9 mouse cellular contexts compared by ENCODE assay signal in genomic region chr8:109359396-109360051, GRCm38 (mm10).
A peak's percentile ranks its signal among the peaks of the same experiment; 100 is the strongest.
DNase-seq lines count a peak whose midpoint lies in the region; ATAC-seq and TF ChIP-seq lines count a peak whose summit lies in the region.
"Had no signal": no experiment of that assay in that cellular context is flagged by ENCODE, and none has a peak within 500 bp of the region (broad histone marks: within the 10 kb centered on the region; RNA-seq: fewer than 3 reads in every experiment).

No protein-coding gene starts in this region.

- WGBS in heart, embryonic 12.5 days = 59% methylated on average over 16 of the region's 16 CpGs
- WGBS in heart, adult 2 months = 71% methylated on average over 16 of the region's 16 CpGs
- 37% methylated on average over 16 of the region's 16 CpGs for WGBS in midbrain, embryonic 10.5 days
- WGBS in intestine, embryonic 16.5 days = 48% methylated on average over 16 of the region's 16 CpGs

- no peaks in the 10 kb centered on the region for H3K9me3 ChIP-seq in heart, embryonic 12.5 days (replicated peaks)
- H3K9me3 ChIP-seq in midbrain, embryonic 10.5 days (replicated peaks) = no peaks in the 10 kb centered on the region
- no peaks in the 10 kb centered on the region for H3K9me3 ChIP-seq in intestine, embryonic 16.5 days (ENCODE audit: control insufficient read depth, low read length)

- no peak for TF ChIP-seq CTCF in heart, adult 2 months (IDR thresholded peaks at IDR 0.05)

- 0 out of 2 replicates have a peak, but pooled peaks cover 4% of the 10 kb centered on the region for H3K27me3 ChIP-seq in heart, embryonic 12.5 days (replicated peaks)
- H3K27me3 ChIP-seq in heart, adult 2 months (ENCODE audit: control insufficient read depth, insufficient read depth, low read length) = peaks cover 9% of the 10 kb centered on the region; the same call in 1 of the 2 replicates
- no peaks in the 10 kb centered on the region for H3K27me3 ChIP-seq in midbrain, embryonic 10.5 days (ENCODE audit: low read depth, poor library complexity, severe bottlenecking)
- no peaks in the 10 kb centered on the region for H3K27me3 ChIP-seq in intestine, embryonic 16.5 days (replicated peaks; ENCODE audit: control insufficient read depth, insufficient read depth, low read length)

- H3K4me3 ChIP-seq in heart, embryonic 12.5 days = no peak overlapping the region
- no peak overlapping the region for H3K4me3 ChIP-seq in heart, adult 2 months
- H3K4me3 ChIP-seq in midbrain, embryonic 10.5 days = peak overlapping the region; percentile 50
- H3K4me3 ChIP-seq in intestine, embryonic 16.5 days (ENCODE audit: low read length) = no peak overlapping the region

- H3K4me1 ChIP-seq in heart, embryonic 12.5 days (replicated peaks) = peaks cover 9% of the 10 kb centered on the region; the same call in 1 of the 2 replicates
- no peaks in the 10 kb centered on the region for H3K4me1 ChIP-seq in heart, adult 2 months (ENCODE audit: control insufficient read depth, insufficient read depth, low read length)
- H3K4me1 ChIP-seq in midbrain, embryonic 10.5 days = peaks cover 41% of the 10 kb centered on the region
- 0 out of 2 replicates have a peak, but pooled peaks cover 8% of the 10 kb centered on the region for H3K4me1 ChIP-seq in intestine, embryonic 16.5 days (ENCODE audit: control insufficient read depth, insufficient read depth, low read length)

- TF ChIP-seq EP300 in heart, adult 2 months (IDR thresholded peaks at IDR 0.05; ENCODE audit: insufficient read depth, low read depth, low read length) = no peak

- ATAC-seq in heart, embryonic 12.5 days (ENCODE audit: insufficient number of reproducible peaks, low FRiP score) = no peak
- ATAC-seq in intestine, embryonic 16.5 days = no peak
- ATAC-seq in erythroid progenitor cell, adult 5-6 weeks (replicated peaks; ENCODE audit: low FRiP score, poor library complexity, severe bottlenecking) = no peak

- peak overlapping the region; percentile 21; the same call in 1 of the 2 replicates for H3K4me2 ChIP-seq in heart, embryonic 12.5 days
- no peak overlapping the region for H3K4me2 ChIP-seq in intestine, embryonic 16.5 days (ENCODE audit: low read depth, low read length)

- H3K79me2 ChIP-seq in heart, adult 2 months (replicated peaks; ENCODE audit: control insufficient read depth, insufficient read depth, low read length) = no peaks in the 10 kb centered on the region

- intact Hi-C loops in heart, adult 2 months (cut with DNase I) = no loop called here

- H3K9ac ChIP-seq in heart, embryonic 12.5 days = no peak overlapping the region
- no peak overlapping the region for H3K9ac ChIP-seq in heart, adult 2 months (ENCODE audit: low read depth, low read length)
- no peak overlapping the region for H3K9ac ChIP-seq in intestine, embryonic 16.5 days (ENCODE audit: low read depth, low read length)

- no peak for DNase-seq in heart, adult 2 months
- peak; percentile 27 for DNase-seq in right cerebral cortex, postnatal 4 days
- DNase-seq in right cerebral cortex, postnatal 36 days (ENCODE audit: low spot score in 2 of 2) = no peak
- peak; percentile 47 for DNase-seq in midbrain, embryonic 10.5 days (ENCODE audit: low spot score)
- no peak for DNase-seq in layer of hippocampus, adult 18-20 months (ENCODE audit: low spot score in 2 of 2)
- DNase-seq: lung, postnatal 14 days had no signal

- no peaks in the 10 kb centered on the region for H3K36me3 ChIP-seq in heart, embryonic 12.5 days
- H3K36me3 ChIP-seq in heart, adult 2 months (ENCODE audit: control insufficient read depth, insufficient read depth, low read length) = no peaks in the 10 kb centered on the region
- no peaks in the 10 kb centered on the region for H3K36me3 ChIP-seq in midbrain, embryonic 10.5 days
- no peaks in the 10 kb centered on the region for H3K36me3 ChIP-seq in intestine, embryonic 16.5 days (ENCODE audit: control insufficient read depth, insufficient read depth, low read length)

- no peak for TF ChIP-seq POLR2A in heart, adult 2 months (IDR thresholded peaks at IDR 0.05; ENCODE audit: insufficient read depth, low read depth, low read length)

- H3K27ac ChIP-seq in heart, embryonic 12.5 days (ENCODE audit: poor library complexity, severe bottlenecking) = no peak overlapping the region
- H3K27ac ChIP-seq in heart, adult 2 months = no peak overlapping the region
- H3K27ac ChIP-seq in midbrain, embryonic 10.5 days (replicated peaks) = peak overlapping the region; percentile 88
- no peak overlapping the region for H3K27ac ChIP-seq in intestine, embryonic 16.5 days (ENCODE audit: low read length)

Comparison
In these comparisons a context has a peak if more than half of its experiments do, and no peak if none do; other contexts are left out.
1. DNase-seq: peak in right cerebral cortex, postnatal 4 days (single experiment) and midbrain, embryonic 10.5 days (single experiment); none in heart, adult 2 months (0 of 2), right cerebral cortex, postnatal 36 days (0 of 2) and layer of hippocampus, adult 18-20 months (0 of 2).